In the genomic region with DNA sequence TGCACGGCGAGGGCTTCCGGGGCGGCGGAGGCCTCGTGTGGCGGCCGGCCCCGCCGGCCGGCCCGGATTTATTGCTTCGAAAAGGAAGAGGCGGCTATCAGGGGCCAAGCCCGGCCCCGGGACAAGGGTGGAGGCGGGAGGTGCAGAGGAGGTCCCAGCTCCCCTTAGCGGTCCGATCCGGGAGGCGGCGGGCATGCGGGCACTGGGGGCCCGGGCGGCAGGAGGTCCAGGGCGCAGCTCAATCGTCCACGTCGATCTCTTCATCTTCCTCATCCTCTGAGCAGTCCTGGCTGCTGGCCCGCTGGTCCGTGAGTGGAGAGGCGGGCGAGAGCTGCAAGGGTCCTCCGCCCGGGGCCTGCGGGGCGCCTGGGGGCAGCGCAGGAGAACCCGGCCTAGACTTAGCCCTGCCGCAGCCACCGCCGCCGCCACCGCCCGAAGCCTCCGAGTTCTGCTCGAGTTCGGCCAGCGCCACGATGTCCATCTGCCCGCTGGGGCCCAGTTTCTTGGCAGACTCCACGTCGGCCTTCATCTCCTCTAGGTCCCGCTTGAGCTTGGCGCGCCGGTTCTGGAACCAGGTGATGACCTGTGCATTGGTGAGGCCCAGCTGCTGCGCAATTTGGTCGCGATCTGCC, we compare ENCODE assay signal across 11 mouse cellular contexts. TPM values are rescaled to one million over a fixed set of nuclear protein-coding genes. Genes with fewer than 3 reads are reported as not detected.
DNase-seq lines count a peak whose midpoint lies in the region; ATAC-seq lines count a peak whose summit lies in the region.
"Had no signal": no experiment of that assay in that cellular context is flagged by ENCODE, and none has a peak within 500 bp of the region (broad histone marks: within the 10 kb centered on the region; RNA-seq: fewer than 3 reads in every experiment).

No protein-coding gene starts in this region.

- H3K4me1 ChIP-seq in kidney, embryonic 14.5 days (ENCODE audit: control insufficient read depth, insufficient read depth, low read length): peaks cover 30% of the 10 kb centered on the region
- H3K4me1 ChIP-seq in embryonic facial prominence, embryonic 10.5 days: peaks cover 50% of the 10 kb centered on the region
- H3K4me1 ChIP-seq in liver, embryonic 15.5 days (replicated peaks): peaks cover 37% of the 10 kb centered on the region

- no peak overlapping the region for H3K27ac ChIP-seq in kidney, embryonic 14.5 days (ENCODE audit: low read depth, low read length)
- no peak overlapping the region for H3K27ac ChIP-seq in embryonic facial prominence, embryonic 10.5 days (replicated peaks)
- H3K27ac ChIP-seq in liver, embryonic 15.5 days (replicated peaks): no peak overlapping the region

- H3K9me3 ChIP-seq in kidney, embryonic 14.5 days (ENCODE audit: control insufficient read depth, low read length): no peaks in the 10 kb centered on the region
- no peaks in the 10 kb centered on the region for H3K9me3 ChIP-seq in embryonic facial prominence, embryonic 10.5 days
- no peaks in the 10 kb centered on the region for H3K9me3 ChIP-seq in liver, embryonic 15.5 days (replicated peaks)

- no peak for ATAC-seq in kidney, embryonic 14.5 days (ENCODE audit: low FRiP score, low TSS enrichment)
- no peak for ATAC-seq in liver, embryonic 15.5 days (ENCODE audit: insufficient read depth)
- ATAC-seq in CD4-positive, CD25-positive, alpha-beta regulatory T cell, adult 4 months: no peak

- DNase-seq in kidney, postnatal 10 days: no peak
- DNase-seq in embryonic facial prominence, embryonic 10.5 days (ENCODE audit: low spot score): peak; percentile 60
- DNase-seq in gastrocnemius, postnatal 36 days: peak; percentile 18 to 54
- DNase-seq in layer of hippocampus, postnatal 10 days (ENCODE audit: low spot score in 2 of 2): no peak
- DNase-seq in adrenal gland, adult (ENCODE audit: inconsistent age in 2 of 2, low spot score in 1 of 2): no peak

- H3K27me3 ChIP-seq in kidney, embryonic 14.5 days (ENCODE audit: control insufficient read depth, insufficient read depth, low read length): peaks cover 100% of the 10 kb centered on the region
- H3K27me3 ChIP-seq in embryonic facial prominence, embryonic 10.5 days (replicated peaks; ENCODE audit: low read depth, poor library complexity, severe bottlenecking): peaks cover 100% of the 10 kb centered on the region
- peaks cover 100% of the 10 kb centered on the region for H3K27me3 ChIP-seq in liver, embryonic 15.5 days

- intact Hi-C loops in gastrocnemius, postnatal 36 days (cut with DNase I): loop anchor here (5.0 kb wide), 1 partner anchor 244 kb away; no protein-coding TSS in a partner anchor

- H3K4me3 ChIP-seq in kidney, embryonic 14.5 days (ENCODE audit: low read length): no peak overlapping the region
- H3K4me3 ChIP-seq in embryonic facial prominence, embryonic 10.5 days: peak overlapping the region; percentile 38
- no peak overlapping the region for H3K4me3 ChIP-seq in liver, embryonic 15.5 days (replicated peaks)

- WGBS in kidney, embryonic 14.5 days: under 1% methylated on average over 60 of the region's 60 CpGs
- under 1% methylated on average over 60 of the region's 60 CpGs for WGBS in embryonic facial prominence, embryonic 10.5 days
- 2% methylated on average over 60 of the region's 60 CpGs for WGBS in liver, embryonic 15.5 days (ENCODE audit: insufficient replicate concordance)

- 0 out of 2 replicates have a peak overlapping the region, but pooled peaks have one; percentile 4 for H3K4me2 ChIP-seq in kidney, embryonic 14.5 days (replicated peaks; ENCODE audit: low read depth, low read length)
- H3K4me2 ChIP-seq in liver, embryonic 15.5 days: peak overlapping the region; percentile 18; the same call in 1 of the 2 replicates

- H3K9ac ChIP-seq in kidney, embryonic 14.5 days (ENCODE audit: low read depth, low read length): no peak overlapping the region
- no peak overlapping the region for H3K9ac ChIP-seq in liver, embryonic 15.5 days

- no peaks in the 10 kb centered on the region for H3K36me3 ChIP-seq in kidney, embryonic 14.5 days (ENCODE audit: control insufficient read depth, insufficient read depth, low read length)
- no peaks in the 10 kb centered on the region for H3K36me3 ChIP-seq in embryonic facial prominence, embryonic 10.5 days (replicated peaks)
- no peaks in the 10 kb centered on the region for H3K36me3 ChIP-seq in liver, embryonic 15.5 days (replicated peaks)

RNA-seq across cellular contexts. Expression of gene Lbx1, which starts 2.0 kb away (rescaled TPM):
- 0.11 TPM in 1 of 2 replicates, not detected in the other for polyA plus RNA-seq in kidney, embryonic 14.5 days (2014; fragmentation: Nextera tagmentation; extraction: Ambion mirVana)
- 0.22 and 0.40 TPM in 2 replicates for polyA plus RNA-seq in embryonic facial prominence, embryonic 10.5 days (2016; fragmentation: Nextera tagmentation; extraction: Ambion mirVana)
- total RNA-seq in gastrocnemius, postnatal 36 days (2021): 10 to 100 TPM; 48.9 to 50.8 TPM
- not detected in 2 replicates for polyA plus RNA-seq in liver, embryonic 15.5 days (2015; fragmentation: Nextera tagmentation; extraction: Ambion mirVana)
- not detected for total RNA-seq in layer of hippocampus, postnatal 10 days (2021)
- not detected for polyA plus RNA-seq in CD4-positive, CD25-positive, alpha-beta regulatory T cell, adult 4 months (2017; shearing (Covaris generic))
- total RNA-seq: layer of hippocampus, postnatal 14 days; neutrophil, adult 5-6 weeks had no signal
- polyA plus RNA-seq: cortical plate, adult 2 months had no signal

Comparison
In these comparisons a context has a peak if more than half of its experiments do, and no peak if none do; other contexts are left out.
1. DNase-seq: peak in embryonic facial prominence, embryonic 10.5 days (single experiment) and gastrocnemius, postnatal 36 days (2 of 2); none in kidney, postnatal 10 days (single experiment), layer of hippocampus, postnatal 10 days (0 of 2) and adrenal gland, adult (0 of 2).